Mouse (Mus musculus) leukemia stem cell, adult 10-12 weeks (primary cell): ENCODE results near the gene Slfn3. TPM values are rescaled to one million over a fixed set of nuclear protein-coding genes. Genes with fewer than 3 reads are reported as not detected.

Source experiments
- polyA plus RNA-seq: library from polyadenylated mRNA; stranded (reverse); fragments of >175 nt; gene quantifications from 2 replicates; pipeline ENCODE4 v1.2.3, GENCODE M21; 2012; ENCODE audit warnings: low replicate concordance

The Slfn3 gene
- polyA plus RNA-seq: 0.80 TPM in 1 of 2 replicates, not detected in the other

DNA sequence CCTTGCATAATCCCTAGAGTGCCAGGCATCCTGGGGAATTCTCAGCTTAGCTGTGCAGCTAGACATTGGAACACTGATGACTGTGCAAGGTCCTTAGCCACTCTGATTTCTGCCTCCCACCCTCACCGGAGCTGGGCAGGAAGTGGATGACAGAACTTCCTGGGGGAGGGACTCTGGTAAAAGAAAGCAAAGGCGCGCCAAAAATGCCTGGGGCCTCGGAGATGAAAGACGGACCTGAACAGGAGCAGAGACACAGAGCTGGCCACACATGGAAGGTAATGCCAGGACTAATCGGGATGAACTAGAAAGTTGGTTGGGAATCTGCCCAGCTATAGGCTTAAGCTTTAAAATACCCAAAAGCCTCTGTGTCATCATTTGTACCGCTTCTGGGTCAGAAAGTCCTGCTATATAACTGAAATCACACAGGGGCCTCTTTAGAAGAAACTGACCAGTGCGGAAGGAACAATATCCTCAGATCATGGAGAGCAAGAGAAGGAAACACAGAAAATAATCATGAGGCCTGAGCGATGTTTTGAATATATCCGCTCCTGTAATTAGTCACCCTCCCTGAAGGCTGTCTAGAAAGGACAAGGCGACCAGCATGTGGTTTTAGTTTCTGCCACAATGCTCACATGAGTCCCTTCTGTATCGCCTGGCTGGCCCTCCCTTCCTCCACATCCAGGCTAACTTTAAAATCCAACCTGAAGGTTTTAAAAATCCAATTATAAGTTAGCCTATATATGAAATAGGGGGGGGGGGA, at the start of gene Slfn3:
Slfn3 (plus strand) TSS at position 197 of the 760 bp plus-strand sequence.

DNA sequence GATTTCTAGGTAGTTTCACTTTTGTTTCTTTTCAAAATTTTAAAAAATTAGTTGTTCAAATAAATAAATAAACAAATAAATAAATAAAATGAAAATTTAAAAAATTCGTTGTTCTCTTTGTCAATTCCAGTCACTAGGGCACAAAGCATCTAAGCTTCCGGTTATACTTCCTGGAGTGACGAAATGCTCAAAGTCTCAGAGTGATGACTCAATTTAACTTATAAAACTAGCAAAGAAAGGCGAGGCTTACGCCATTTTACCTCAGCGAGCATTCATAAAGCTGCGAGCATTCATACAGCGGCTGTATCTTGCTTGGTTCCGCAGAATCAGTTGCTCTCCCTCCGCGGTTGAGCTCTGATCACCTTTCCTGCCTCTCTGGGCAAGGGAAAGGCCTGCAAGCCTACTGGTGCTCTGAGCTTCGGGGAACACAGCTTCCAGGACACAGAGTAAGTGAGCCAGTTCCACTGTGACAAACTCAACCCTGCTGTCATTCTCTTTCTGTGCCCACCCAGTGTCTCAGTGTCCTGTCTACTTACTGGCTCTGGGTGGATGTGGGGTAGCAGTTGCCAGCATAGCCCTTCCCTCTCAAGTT, 16.1 kb upstream of the Slfn3 start, which contains the start of gene Slfn4:
Slfn4 (plus strand) TSS at position 239 of the 592 bp plus-strand sequence.

Other genes with a start within 250 kb of the Slfn3 start
- 0.74 and 0.99 TPM in 2 replicates for gene Slfn5, start 240.0 kb upstream of the Slfn3 start, polyA plus RNA-seq
- gene Slfn9, start 199.5 kb upstream of the Slfn3 start, polyA plus RNA-seq: 2.0 and 5.0 TPM in 2 replicates
- gene Slfn8, start 170.5 kb upstream of the Slfn3 start, polyA plus RNA-seq: 1.7 and 2.2 TPM in 2 replicates
- gene Slfn2, start 126.2 kb upstream of the Slfn3 start, polyA plus RNA-seq: 0.92 and 5.7 TPM in 2 replicates
- gene Slfn1, start 74.5 kb upstream of the Slfn3 start, polyA plus RNA-seq: 0.63 and 1.1 TPM in 2 replicates
- gene Slfn4, start 16.1 kb upstream of the Slfn3 start, polyA plus RNA-seq: 0.26 and 0.41 TPM in 2 replicates
- 0.15 and 0.91 TPM in 2 replicates for gene Slfn14, start 95.4 kb downstream of the Slfn3 start, polyA plus RNA-seq
- gene Ap2b1, start 107.7 kb downstream of the Slfn3 start, polyA plus RNA-seq: 12.4 and 24.2 TPM in 2 replicates
- 3.9 and 5.0 TPM in 2 replicates for gene Pex12, start 111.3 kb downstream of the Slfn3 start, polyA plus RNA-seq
- 0.09 and 0.11 TPM in 2 replicates for gene Rasl10b, start 217.8 kb downstream of the Slfn3 start, polyA plus RNA-seq
- gene Gas2l2, start 238.1 kb downstream of the Slfn3 start, polyA plus RNA-seq: not detected in 2 replicates
- 0.50 TPM in 1 of 2 replicates, not detected in the other for gene 1700020L24Rik, start 246.3 kb downstream of the Slfn3 start, polyA plus RNA-seq